Mouse (Mus musculus) cerebellum, adult 9-10 months (tissue): ENCODE data around the gene AI593442.

Experiments used
- DNase-seq: peaks from one replicate; pipeline ENCODE4 v3.0.0; 2022

Gene AI593442

DNA sequence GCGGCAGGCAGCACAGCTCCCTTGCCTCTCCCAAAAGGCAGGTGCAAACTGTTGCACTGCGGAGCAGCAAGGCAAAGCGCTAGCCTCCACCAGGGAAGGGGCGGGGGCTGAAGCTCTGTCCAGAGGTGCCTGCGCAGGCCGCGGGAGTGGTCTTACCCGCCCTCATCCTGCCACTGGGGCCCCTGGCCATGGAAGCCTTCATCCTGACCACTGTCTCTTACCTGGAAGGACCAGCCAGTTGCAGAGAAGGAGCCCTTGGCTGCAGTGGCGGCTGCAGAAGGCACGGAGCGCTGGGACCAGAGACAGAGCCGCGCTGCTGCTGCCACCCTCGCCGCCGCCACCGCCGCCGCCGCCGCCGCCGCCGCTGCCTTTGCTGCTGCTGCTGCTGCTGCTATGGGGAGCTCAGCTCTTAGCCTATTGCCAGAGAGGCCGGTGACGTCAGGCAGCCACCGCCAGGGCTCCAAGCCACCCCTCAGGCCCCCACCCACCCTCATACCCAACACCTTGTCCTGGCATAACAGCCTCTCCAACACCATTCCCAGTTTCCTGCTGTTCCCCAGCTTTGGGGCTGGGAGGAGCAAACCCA, at the start of gene AI593442:
Gene AI593442 (minus strand): TSS at position 419 of the 586 bp plus-strand sequence.
- DNase-seq = no peak

DNA sequence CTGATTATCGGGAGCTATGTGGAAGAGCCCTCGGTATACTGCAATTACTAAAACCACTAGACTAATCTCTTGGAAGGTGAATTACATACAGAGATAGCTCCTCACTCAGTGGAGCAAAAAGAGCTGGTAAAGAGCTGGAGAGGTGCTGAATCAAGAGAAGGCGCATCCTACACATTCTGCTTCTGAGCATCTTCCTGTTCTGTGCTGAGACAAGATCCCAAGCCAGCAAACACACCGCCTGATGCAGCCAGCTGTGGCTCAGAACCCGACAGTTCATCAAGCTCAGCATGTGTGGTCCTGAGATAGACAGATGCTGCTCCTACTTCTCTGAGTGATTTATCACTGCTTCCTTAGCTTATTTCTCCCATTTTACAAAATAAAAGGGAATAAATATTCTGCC, 49.2 kb upstream of the AI593442 start:
- no peak for DNase-seq

DNA sequence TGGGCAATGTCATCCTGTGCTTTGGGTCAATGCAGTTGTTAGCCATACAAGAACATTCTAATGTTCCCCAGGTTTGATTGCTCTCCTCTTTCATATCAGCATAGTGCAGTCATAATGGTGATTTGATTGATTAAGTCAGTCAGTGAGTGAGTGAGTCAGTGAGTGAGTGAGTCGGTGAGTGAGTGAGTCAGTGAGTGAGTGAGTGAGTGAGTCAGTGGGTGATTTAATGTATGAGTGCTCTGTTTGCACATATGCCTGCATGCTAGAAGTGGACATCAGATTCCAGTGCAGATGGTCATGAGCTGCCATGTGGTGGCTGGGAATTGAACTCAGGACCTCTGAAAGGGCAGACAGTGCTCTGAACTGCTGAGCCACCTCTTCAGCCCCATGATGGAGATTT, 43.0 kb upstream of the AI593442 start:
- DNase-seq = no peak

DNA sequence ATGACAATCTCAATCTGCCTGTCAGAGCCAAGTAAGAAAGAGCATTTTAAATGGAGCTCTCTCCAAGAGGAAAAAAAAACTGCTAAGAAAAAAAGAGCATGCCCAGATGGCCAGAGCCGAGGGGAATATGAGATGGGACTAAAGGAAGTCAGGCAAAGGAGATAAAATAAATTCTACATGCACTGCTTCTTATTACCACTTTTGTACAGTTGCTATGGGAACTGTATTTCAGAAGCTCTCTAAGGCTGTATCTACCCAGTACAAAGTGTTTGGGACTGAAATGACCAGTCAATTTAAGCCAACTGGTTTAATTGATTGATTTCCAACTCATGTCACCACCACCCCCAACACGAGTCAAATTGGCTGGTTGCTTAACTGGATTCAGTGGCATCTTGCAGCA, 40.0 kb upstream of the AI593442 start:
- DNase-seq = no peak

DNA sequence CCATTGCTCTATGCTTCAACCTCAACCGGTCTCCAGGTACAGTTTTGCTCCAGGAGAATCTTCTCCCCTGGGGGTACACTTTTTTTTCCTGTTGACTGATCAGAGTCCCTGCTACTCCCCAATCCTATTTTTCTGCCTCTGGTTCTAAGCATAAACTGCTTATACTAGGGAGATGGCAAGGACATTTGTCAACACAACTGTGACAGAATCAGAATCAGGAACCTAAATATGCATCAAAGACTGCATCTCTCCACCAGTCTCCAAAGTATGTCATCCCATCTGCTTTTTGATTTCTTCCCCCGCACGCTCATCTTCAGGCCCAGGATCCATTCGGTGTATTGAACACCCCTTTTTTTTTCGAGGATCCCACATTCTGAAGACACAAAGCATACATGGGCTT, 456 bp upstream of the AI593442 start:
- no peak for DNase-seq

DNA sequence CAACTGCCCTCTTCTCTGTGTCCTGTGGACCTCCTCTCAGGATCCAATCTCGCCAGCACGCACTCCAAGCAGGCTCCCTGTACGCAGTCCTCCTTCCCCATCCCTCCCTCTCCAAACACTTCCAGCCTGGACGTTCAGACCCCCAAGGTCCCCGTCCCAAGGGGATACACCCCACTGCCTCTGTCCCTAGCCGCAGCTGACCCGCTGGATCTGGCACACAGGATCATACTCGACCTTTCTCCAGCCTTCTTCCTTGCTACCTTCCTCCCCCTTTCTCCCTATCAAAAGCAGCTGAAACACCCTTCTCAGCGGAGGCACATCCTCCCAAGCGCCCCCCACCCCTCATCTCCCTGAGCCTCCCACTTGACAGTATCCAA, 753 bp downstream of the AI593442 start:
- no peak for DNase-seq

- DNase-seq = no peak
Measured at GRCm38 (mm10) chr9:52678179-52678838, 1.3 kb downstream of the AI593442 start.

DNA sequence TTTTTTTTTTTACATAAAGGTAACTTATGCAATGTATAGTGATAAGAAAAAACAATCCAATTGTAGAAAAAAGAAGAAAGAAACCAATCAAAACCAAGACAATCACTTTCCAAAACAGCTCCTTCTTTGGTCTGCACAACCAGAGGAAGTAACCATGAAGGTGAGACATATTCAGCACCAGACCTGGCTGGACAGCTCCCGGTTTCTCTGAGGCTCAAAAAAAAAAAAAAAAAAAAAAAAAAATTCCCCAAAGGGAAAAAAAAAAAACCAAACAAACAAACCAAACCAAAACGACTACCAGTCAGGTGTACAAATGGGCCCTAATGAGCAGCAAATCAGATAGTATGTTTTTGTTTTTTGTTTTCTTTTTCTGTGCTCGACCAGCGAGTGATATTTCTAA, 3.0 kb downstream of the AI593442 start:
- DNase-seq = no peak

DNA sequence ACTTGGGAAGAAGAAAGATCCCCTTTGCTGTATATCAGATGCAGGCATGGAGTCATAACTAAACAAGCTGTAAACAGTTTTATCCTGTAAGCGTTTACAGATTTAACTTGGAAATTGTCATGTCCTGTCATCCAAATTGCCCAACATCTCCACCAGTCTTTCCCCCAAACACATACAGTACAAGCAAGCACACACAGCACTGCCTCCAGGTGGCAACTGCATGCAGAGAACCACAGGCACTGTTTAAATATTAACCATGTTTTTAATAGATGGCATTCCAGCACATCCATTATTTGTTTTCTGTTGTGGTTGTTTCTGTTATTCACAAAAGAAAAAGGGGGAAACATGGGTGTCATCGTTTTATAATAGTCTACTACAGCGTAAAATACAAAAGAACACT, 3.6 kb downstream of the AI593442 start:
- DNase-seq = no peak

GRCm38 (mm10) chr9:52661422-52661821, 18.2 kb downstream of the AI593442 start:
- DNase-seq = no peak

- DNase-seq = no peak
Measured at GRCm38 (mm10) chr9:52650341-52650951, 29.1 kb downstream of the AI593442 start.

- DNase-seq = no peak
Measured at GRCm38 (mm10) chr9:52645312-52645711, 34.3 kb downstream of the AI593442 start.

DNA sequence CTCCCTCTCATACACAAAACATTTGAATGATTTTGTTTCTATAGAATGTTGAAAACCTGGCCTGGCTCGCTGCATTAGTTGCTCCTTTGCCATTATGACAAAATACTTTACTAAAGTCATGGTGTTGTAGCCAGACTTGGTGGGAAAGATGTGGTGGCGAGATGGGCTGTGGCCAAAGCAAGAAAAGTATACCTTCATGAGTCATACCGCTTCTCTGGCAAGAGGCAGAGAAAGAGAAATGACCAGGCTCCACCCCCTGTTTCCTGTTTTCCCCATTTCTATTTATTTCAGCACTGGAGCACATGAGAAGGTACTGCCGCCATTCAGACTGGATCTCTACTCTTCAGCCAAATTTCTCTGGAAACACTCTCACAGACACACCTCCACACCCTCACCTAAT, 35.0 kb downstream of the AI593442 start:
- DNase-seq = no peak

GRCm38 (mm10) chr9:52644156-52644555, 35.4 kb downstream of the AI593442 start:
- no peak for DNase-seq

DNA sequence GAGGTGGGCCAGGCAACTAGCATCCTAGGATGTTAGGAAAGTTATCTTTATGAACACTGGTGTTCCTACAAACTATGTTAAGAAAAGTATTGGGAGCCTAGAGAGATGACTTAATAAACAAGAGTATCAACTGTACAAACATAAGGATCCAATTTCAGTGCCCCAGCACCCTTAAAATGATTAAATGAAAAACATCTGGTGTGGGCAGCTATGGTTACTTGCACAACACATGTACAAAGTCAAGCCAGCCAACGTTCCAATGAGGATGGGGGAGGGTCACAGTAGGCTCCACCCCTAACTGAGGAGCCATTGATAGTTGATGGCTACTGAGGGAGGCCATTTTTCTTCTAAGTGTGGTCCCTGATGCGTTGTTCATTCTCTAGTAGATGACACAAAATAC, 43.6 kb downstream of the AI593442 start:
- DNase-seq = no peak

DNA sequence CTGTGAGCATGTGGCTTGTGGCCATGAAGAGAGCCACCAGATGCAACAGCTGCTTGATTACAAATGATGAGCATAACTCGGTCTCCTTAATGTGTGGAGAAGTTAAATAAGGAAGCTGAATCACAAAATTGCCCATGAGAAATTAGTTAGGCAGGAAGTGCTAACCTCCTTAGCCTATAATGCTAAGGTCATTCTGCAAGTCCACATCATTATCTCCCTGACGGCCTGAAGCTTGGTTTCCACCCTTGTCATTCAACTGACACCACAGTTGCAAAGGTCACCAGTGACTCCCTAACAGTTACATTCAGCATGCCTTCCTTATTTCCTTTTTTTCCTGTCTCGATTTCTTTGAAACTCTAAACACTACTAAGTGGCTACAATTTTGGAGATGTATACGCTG, 55.7 kb downstream of the AI593442 start:
- DNase-seq = no peak
